Mouse (Mus musculus) stomach, postnatal 0 days (tissue): ENCODE measurements around the gene Capn11.

Experiments
- CTCF ChIP-seq: IDR thresholded peaks from 2 replicates; pipeline ENCODE4 v1.5.1; 2016; ENCODE audit warnings: antibody characterized with exemption, low read depth, mild to moderate bottlenecking, moderate library complexity
- EP300 ChIP-seq: optimal IDR thresholded peaks from 2 replicates; pipeline ENCODE3; 2016; ENCODE audit warnings: antibody characterized with exemption

GRCm38 (mm10) chr17:45612921-45613320 is 46.2 kb downstream of the Capn11 start:
- TF ChIP-seq CTCF (no peak), EP300 (no peak)
